Mouse (Mus musculus): ENCODE measurements around the gene Gm9008. TPM values are rescaled to one million over a fixed set of nuclear protein-coding genes. Genes with fewer than 3 reads are reported as not detected.
"Not testable (repeated sequence)": the region's sequence is repeated elsewhere in the genome, so short reads cannot be mapped to it uniquely, and the experiment has no call there.

The Gm9008 gene
- 1 to 10 TPM; 5.7 to 6.2 TPM for total RNA-seq (2021)
- long read RNA-seq, result 0 reads

DNA sequence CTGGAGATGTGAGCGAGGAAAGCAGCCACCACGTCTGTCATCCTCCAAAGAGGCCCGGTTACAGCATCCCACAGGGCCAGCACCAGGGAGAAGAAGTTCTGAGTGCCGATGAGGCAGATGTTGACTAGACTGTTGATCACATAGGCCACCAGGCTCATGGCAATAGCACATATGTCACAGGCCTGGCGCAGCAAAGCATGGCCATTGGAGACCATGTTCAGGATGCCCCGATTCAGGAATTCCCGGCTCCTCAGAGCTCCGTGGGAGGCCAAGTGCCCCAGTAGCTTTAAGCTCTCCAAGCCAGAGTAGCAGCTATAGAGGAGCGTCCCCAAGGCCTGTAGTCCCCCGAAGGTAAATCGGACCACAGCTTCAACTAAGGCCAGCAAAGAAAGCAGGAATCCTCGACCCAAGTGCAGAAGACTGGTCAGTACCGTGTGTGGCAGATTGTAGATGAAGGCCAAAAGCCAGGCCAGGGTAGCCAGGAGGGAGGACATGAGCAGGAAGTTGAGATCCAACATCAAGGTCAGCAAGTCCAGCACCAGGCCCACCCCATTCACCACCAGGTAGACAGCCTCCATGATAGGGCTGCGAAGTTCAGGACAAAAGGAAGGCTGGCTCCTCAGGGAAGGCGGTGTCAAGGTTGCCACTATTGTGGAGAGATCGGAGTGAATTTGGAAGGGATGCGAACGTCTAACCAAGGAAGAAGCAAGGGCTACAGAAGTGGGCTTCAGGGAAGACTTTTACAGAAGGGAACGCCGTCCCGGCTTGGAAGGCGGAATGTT is at the start of gene Gm9008:
Gm9008 (minus strand) TSS at position 731 of the 782 bp plus-strand sequence.
- not testable (repeated sequence) for DNase-seq (ENCODE audit: low spot score in 2 of 2)

DNA sequence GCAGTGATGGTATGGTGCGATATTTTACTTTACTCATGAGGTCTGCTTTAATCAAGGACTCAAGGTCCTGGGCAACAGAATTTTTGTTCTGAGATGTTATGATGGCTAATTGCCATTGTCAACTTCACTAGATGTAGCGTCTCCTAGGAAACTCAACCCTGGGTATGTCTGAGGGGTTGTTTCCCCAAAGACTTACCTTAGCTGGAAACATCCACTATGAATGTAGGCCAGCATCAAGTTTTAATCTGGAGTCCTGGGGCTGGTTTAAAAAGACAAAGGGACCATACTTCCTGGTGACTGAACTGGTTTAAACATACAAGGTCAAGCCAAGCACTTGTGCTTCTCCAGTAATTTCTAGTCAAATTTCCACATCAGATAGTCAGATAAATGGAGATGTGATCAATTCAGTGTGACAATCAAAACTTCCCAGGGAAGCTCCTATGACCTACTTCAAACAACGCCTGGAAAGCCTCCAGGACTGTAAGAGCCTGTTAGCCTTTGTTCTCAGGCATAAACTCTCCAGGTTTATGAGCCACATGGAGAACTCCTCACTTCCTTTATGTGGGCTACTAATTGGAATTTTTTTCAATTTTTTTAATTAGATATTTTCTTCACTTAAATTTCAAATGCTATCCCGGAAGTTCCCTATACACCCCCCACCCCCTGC is 24.5 kb upstream of the Gm9008 start:
- no peak for DNase-seq (ENCODE audit: low spot score in 2 of 2)

DNA sequence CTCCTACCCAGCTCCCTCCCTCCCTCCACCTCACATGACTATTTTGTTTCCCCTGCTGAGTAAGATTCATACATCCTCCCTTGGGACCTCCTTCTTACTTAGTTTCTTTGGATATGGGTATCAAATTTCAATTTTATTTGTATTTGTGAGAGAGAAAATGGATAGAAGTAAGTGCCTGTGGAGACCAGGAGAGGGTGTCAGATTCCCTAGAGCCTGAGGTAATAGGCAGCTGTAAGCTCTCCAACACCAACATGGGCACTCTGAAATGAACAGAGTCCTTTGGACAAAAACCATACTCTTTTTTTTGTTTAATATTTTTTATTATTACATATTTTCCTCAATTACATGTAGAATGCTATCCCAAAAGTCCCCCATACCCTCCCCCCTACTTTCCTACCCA is 12.6 kb upstream of the Gm9008 start:
- no peak for DNase-seq (ENCODE audit: low spot score in 2 of 2)

DNA sequence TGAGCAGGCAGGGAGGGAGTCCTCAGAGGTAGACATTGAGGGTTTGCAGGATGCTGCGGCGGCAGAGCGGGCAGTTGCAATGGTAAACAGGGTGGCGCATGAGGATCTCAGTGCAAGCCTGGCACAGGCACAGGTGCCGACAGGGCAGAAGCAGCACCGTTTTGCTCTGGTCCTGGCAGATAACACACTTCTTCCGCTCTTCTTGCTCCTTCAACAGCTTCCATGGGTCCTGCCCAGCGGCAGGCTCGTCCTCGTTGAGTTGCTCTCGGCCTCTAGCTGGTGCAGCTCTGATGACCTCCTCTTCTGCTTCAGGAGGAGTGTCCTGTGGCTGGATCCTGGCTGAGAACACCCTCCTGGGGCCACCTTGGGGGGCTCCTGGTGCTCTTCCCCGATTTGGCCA is 1.2 kb downstream of the Gm9008 start:
- not testable (repeated sequence) for DNase-seq (ENCODE audit: low spot score in 2 of 2)

DNA sequence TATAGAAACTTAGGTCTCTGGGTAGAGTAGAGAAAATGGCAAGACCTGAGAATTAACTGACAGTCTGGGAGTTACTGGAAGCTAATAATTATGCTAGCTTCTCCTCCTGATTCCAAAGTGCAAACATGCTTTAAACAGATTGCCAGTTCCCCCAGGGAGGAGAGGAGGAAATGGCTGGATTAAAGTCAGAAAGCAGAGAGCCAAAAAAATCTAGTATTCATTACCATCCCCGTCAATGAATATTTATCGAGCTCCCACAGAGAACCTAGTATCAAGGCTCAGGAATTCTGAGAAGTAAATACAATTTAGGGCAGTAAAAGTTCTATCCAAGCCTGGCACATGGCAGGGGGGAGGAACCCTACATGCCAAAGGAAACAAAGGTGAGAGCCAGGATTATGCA is 29.4 kb downstream of the Gm9008 start:
- peak; percentile 25 to 60 for DNase-seq (ENCODE audit: low spot score in 2 of 2)

Measured in layer of hippocampus, adult 18-20 months (tissue).